Mouse (Mus musculus): ENCODE measurements around the gene Tubb4a. TPM values are rescaled to one million over a fixed set of nuclear protein-coding genes. Genes with fewer than 3 reads are reported as not detected.

Gene Tubb4a
- total and polyA plus RNA-seq, 3 experiments = 0.89 to 2.1 TPM; not detected in 1

- dilution Hi-C loops (cut with MboI; ENCODE audit: extremely low pct_ligation_motif_present, extremely low pct_unique_long_range_greater_than_20kb, low sequenced_read_pairs) = no loop called here
- Histone ChIP-seq H3K4me3 (replicated peaks in 1 of 3; ENCODE audit: low read depth in 2 of 3, low read length in 2 of 3, poor library complexity in 1 of 3) (no peak overlapping the region), H3K36me3 (replicated peaks in 1 of 2; ENCODE audit: control insufficient read depth in 1 of 2, insufficient read depth in 1 of 2, low read length in 1 of 2) (peaks cover 5 to 28% of the 10 kb centered on the region in 2 experiments), H3K27me3 (replicated peaks) (no peaks in the 10 kb centered on the region), H3K79me2 (replicated peaks; ENCODE audit: control insufficient read depth, extremely low read depth, insufficient read depth, poor library complexity, severe bottlenecking) (no peaks in the 10 kb centered on the region), H3K9ac (ENCODE audit: insufficient read depth, low read depth) (peak overlapping the region; percentile 20; the same call in 1 of the 2 replicates), H3K27ac (ENCODE audit: insufficient read depth, low read depth) (no peak overlapping the region), H3K9me3 (replicated peaks; ENCODE audit: low read length) (no peaks in the 10 kb centered on the region), H3K4me1 (ENCODE audit: control insufficient read depth in 1 of 2, insufficient read depth in 2 of 2) (peaks cover 9 to 26% of the 10 kb centered on the region in 2 experiments), H3K4me2 (ENCODE audit: insufficient read depth, low read depth, poor library complexity, severe bottlenecking) (peak overlapping the region; percentile 52)
- TF ChIP-seq BHLHE40 (IDR thresholded peaks at IDR 0.05; ENCODE audit: low read depth, low read length) (peak; percentile 76), MYC (IDR thresholded peaks at IDR 0.05; ENCODE audit: low read depth, low read length) (no peak), NRF1 (IDR thresholded peaks at IDR 0.05; ENCODE audit: low read depth, low read length) (no peak), MXI1 (IDR thresholded peaks at IDR 0.05; ENCODE audit: low read depth, low read length) (peak; percentile 10; the same call in 1 of the 2 replicates), JUND (conservative IDR thresholded peaks at IDR 0.05; ENCODE audit: low read depth, low read length) (no peak), PAX5 (IDR thresholded peaks at IDR 0.05; ENCODE audit: low read length) (no peak), RCOR1 (conservative IDR thresholded peaks at IDR 0.05; ENCODE audit: low read depth, low read length) (no peak)
- DNase-seq (ENCODE audit: extremely low read depth) = no peak
- in situ Hi-C loops (cut with MboI; ENCODE audit: low pct_ligation_motif_present, low pct_unique_long_range_greater_than_20kb, low sequenced_read_pairs) = no loop called here
Measured at GRCm38 (mm10) chr17:57061069-57061468, 26.5 kb downstream of the Tubb4a start.

DNA sequence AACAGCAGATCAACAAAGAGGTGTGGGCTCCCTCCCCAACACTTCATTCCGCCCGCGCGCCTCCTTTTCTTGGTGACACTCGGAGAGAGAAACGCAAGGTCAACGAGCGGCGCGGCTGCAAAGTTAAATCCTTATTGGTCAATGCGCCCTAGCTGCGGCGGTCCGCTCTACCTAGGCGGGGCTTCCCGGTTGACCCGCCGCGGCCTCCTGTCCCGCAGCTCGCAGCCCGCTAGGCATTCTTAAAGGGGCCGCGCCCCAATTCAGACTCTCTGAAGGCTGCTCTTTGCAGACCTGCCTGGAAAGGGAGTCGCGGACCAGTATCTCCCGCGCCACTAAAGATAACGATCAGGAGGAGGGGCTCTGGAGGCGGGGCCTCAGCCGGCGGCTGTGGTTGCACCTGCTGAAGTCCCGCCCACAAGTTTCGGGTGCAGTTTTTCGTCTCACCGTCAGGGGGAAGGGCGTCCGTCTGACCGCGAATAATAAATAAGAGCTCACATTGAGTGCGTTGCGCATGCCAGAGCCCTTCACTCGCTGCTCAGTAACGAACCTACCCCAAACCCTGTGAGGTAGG, 27.3 kb downstream of the Tubb4a start:
- Histone ChIP-seq H3K4me2 (ENCODE audit: insufficient read depth, low read depth, poor library complexity, severe bottlenecking) (peak overlapping the region; percentile 52), H3K9ac (ENCODE audit: insufficient read depth, low read depth) (peak overlapping the region; percentile 92), H3K27ac (ENCODE audit: insufficient read depth, low read depth) (0 out of 2 replicates have a peak overlapping the region, but pooled peaks have one; percentile 53), H3K79me2 (replicated peaks; ENCODE audit: control insufficient read depth, extremely low read depth, insufficient read depth, poor library complexity, severe bottlenecking) (no peaks in the 10 kb centered on the region), H3K4me3 (replicated peaks in 1 of 3; ENCODE audit: low read depth in 2 of 3, low read length in 2 of 3, poor library complexity in 1 of 3) (peak overlapping the region; percentile 70 to 88 (median 87)), H3K36me3 (replicated peaks in 1 of 2; ENCODE audit: control insufficient read depth in 1 of 2, insufficient read depth in 1 of 2, low read length in 1 of 2) (peaks cover 5 to 25% of the 10 kb centered on the region in 2 experiments), H3K9me3 (replicated peaks; ENCODE audit: low read length) (no peaks in the 10 kb centered on the region), H3K4me1 (ENCODE audit: control insufficient read depth in 1 of 2, insufficient read depth in 2 of 2) (peaks cover 9 to 26% of the 10 kb centered on the region in 2 experiments), H3K27me3 (replicated peaks) (no peaks in the 10 kb centered on the region)
- peak; percentile 96 for DNase-seq (ENCODE audit: extremely low read depth)
- dilution Hi-C loops (cut with MboI; ENCODE audit: extremely low pct_ligation_motif_present, extremely low pct_unique_long_range_greater_than_20kb, low sequenced_read_pairs) (no loop called here), in situ Hi-C loops (cut with MboI; ENCODE audit: low pct_ligation_motif_present, low pct_unique_long_range_greater_than_20kb, low sequenced_read_pairs) (no loop called here)
- TF ChIP-seq NRF1 (IDR thresholded peaks at IDR 0.05; ENCODE audit: low read depth, low read length) = peak; percentile 86
- peak; percentile 56; the same call in 1 of the 2 replicates for TF ChIP-seq BHLHE40 (IDR thresholded peaks at IDR 0.05; ENCODE audit: low read depth, low read length)
- TF ChIP-seq E2F4 (IDR thresholded peaks at IDR 0.05; ENCODE audit: insufficient replicate concordance, low read depth, low read length) = peak; percentile 68; the same call in 1 of the 2 replicates
- no peak for TF ChIP-seq GABPA (IDR thresholded peaks at IDR 0.05; ENCODE audit: insufficient replicate concordance, low read depth, low read length)
- TF ChIP-seq IRF4 (IDR thresholded peaks at IDR 0.05; ENCODE audit: low read depth, low read length) = peak; percentile 84
- TF ChIP-seq USF2 (conservative IDR thresholded peaks at IDR 0.05; ENCODE audit: low read depth, low read length) = no peak
- TF ChIP-seq TCF12 (IDR thresholded peaks at IDR 0.05; ENCODE audit: low read depth, low read length) = peak; percentile 65
- no peak for TF ChIP-seq CHD1 (IDR thresholded peaks at IDR 0.05; ENCODE audit: low read depth, low read length)
- no peak for TF ChIP-seq JUND (conservative IDR thresholded peaks at IDR 0.05; ENCODE audit: low read depth, low read length)
- no peak for TF ChIP-seq ZC3H11A (IDR thresholded peaks at IDR 0.05; ENCODE audit: low read depth, low read length)
- no peak for TF ChIP-seq JUN (IDR thresholded peaks at IDR 0.05; ENCODE audit: insufficient read depth, low read depth, low read length)
- TF ChIP-seq SMC3 (IDR thresholded peaks at IDR 0.05; ENCODE audit: low read depth, low read length) = peak; percentile 62
- peak; percentile 51; the same call in 1 of the 2 replicates for TF ChIP-seq ELF1 (IDR thresholded peaks at IDR 0.05; ENCODE audit: low read depth, low read length)
- TF ChIP-seq PAX5 (IDR thresholded peaks at IDR 0.05; ENCODE audit: low read length) = no peak
- peak; percentile 72; the same call in 1 of the 2 replicates for TF ChIP-seq SIN3A (IDR thresholded peaks at IDR 0.05; ENCODE audit: low read length)
- 0 out of 2 replicates have a peak, but pooled peaks have one; percentile 24 for TF ChIP-seq CHD2 (IDR thresholded peaks at IDR 0.05; ENCODE audit: low read length)
- peak; percentile 41; the same call in 1 of the 2 replicates for TF ChIP-seq MXI1 (IDR thresholded peaks at IDR 0.05; ENCODE audit: low read depth, low read length)
- TF ChIP-seq MAFK (IDR thresholded peaks at IDR 0.05; ENCODE audit: insufficient replicate concordance, low read length) = 0 out of 2 replicates have a peak, but pooled peaks have one; percentile 17
- peak; percentile 55; the same call in 1 of the 2 replicates for TF ChIP-seq MEF2A (IDR thresholded peaks at IDR 0.05; ENCODE audit: borderline replicate concordance, low read depth, low read length)
- TF ChIP-seq MYC (IDR thresholded peaks at IDR 0.05; ENCODE audit: low read depth, low read length) = 0 out of 2 replicates have a peak, but pooled peaks have one; percentile 26
- TF ChIP-seq TBP (conservative IDR thresholded peaks at IDR 0.05; ENCODE audit: low read depth, low read length) = 0 out of 2 replicates have a peak, but pooled peaks have one; percentile 29
- TF ChIP-seq MAZ (IDR thresholded peaks at IDR 0.05; ENCODE audit: low read depth, low read length) = peak; percentile 64; the same call in 1 of the 2 replicates
- TF ChIP-seq POLR2A (IDR thresholded peaks at IDR 0.05; ENCODE audit: low read depth, low read length) = 0 out of 2 replicates have a peak, but pooled peaks have one; percentile 44
- 0 out of 2 replicates have a peak, but pooled peaks have one; percentile 41 for TF ChIP-seq RCOR1 (conservative IDR thresholded peaks at IDR 0.05; ENCODE audit: low read depth, low read length)
- TF ChIP-seq UBTF (IDR thresholded peaks at IDR 0.05; ENCODE audit: low read depth, low read length) = no peak
- peak in 1 of 2 experiments; percentile 75; a peak in 2 of 4 replicates for TF ChIP-seq CTCF (conservative IDR thresholded peaks at IDR 0.05 in 1 of 2, IDR thresholded peaks at IDR 0.05 in 1 of 2; ENCODE audit: low read depth in 2 of 2, low read length in 2 of 2)
- TF ChIP-seq EP300 (IDR thresholded peaks at IDR 0.05; ENCODE audit: low read length) = no peak
- TF ChIP-seq HCFC1 (IDR thresholded peaks at IDR 0.05; ENCODE audit: low read depth, low read length) = peak; percentile 34; the same call in 1 of the 2 replicates
- no peak; the same call in 1 of the 2 replicates for TF ChIP-seq MAX (IDR thresholded peaks at IDR 0.05; ENCODE audit: low read length)

Data from CH12.LX (cell line).